Mouse (Mus musculus) kidney, postnatal 4 days (tissue): ENCODE results near the gene Car5a.

Experiments
- DNase-seq, 2 experiments: peaks; one replicate each; pipeline ENCODE4 v3.0.0; 2021; ENCODE audit warnings: mixed read lengths in 2 of 2

Car5a gene

GRCm38 (mm10) chr8:121944831-121945230 lies at the start of gene Car5a:
Car5a (minus strand) TSS chr8:121944904.
- no peak for DNase-seq

GRCm38 (mm10) chr8:121992911-121993310 lies 48.2 kb upstream of the Car5a start:
- DNase-seq, result no peak

- no peak for DNase-seq
Measured at GRCm38 (mm10) chr8:121991611-121992010, 46.9 kb upstream of the Car5a start.

GRCm38 (mm10) chr8:121990506-121991255 lies 46.0 kb upstream of the Car5a start:
- DNase-seq, result no peak

- no peak for DNase-seq
Measured at GRCm38 (mm10) chr8:121987892-121988291, 43.2 kb upstream of the Car5a start.

- no peak for DNase-seq
Measured at GRCm38 (mm10) chr8:121985673-121986072, 41.0 kb upstream of the Car5a start.

GRCm38 (mm10) chr8:121981520-121981895 lies 36.8 kb upstream of the Car5a start:
- DNase-seq, result peak; percentile 54 to 69

- no peak for DNase-seq
Measured at GRCm38 (mm10) chr8:121980792-121981519, 36.3 kb upstream of the Car5a start.

- no peak for DNase-seq
Measured at GRCm38 (mm10) chr8:121978670-121979069, 34.0 kb upstream of the Car5a start.

- DNase-seq, result peak; percentile 42 to 61
Measured at GRCm38 (mm10) chr8:121977819-121978590, 33.3 kb upstream of the Car5a start.

GRCm38 (mm10) chr8:121973906-121974305 lies 29.2 kb upstream of the Car5a start:
- no peak for DNase-seq

GRCm38 (mm10) chr8:121971488-121972058 lies 26.9 kb upstream of the Car5a start:
- DNase-seq, result no peak

- no peak for DNase-seq
Measured at GRCm38 (mm10) chr8:121970225-121970624, 25.5 kb upstream of the Car5a start.

- no peak for DNase-seq
Measured at GRCm38 (mm10) chr8:121968542-121968941, 23.8 kb upstream of the Car5a start.

- DNase-seq, result peak in 1 of 2 experiments; percentile 25
Measured at GRCm38 (mm10) chr8:121967977-121968376, 23.3 kb upstream of the Car5a start.

GRCm38 (mm10) chr8:121966714-121967448 lies 22.2 kb upstream of the Car5a start:
- no peak for DNase-seq

- DNase-seq, result no peak
Measured at GRCm38 (mm10) chr8:121966110-121966509, 21.4 kb upstream of the Car5a start.

GRCm38 (mm10) chr8:121964716-121965512 lies 20.2 kb upstream of the Car5a start:
- DNase-seq, result no peak

- DNase-seq, result no peak
Measured at GRCm38 (mm10) chr8:121962892-121963291, 18.2 kb upstream of the Car5a start.

GRCm38 (mm10) chr8:121958395-121958794 lies 13.7 kb upstream of the Car5a start:
- no peak for DNase-seq

- DNase-seq, result no peak
Measured at GRCm38 (mm10) chr8:121955825-121956500, 11.3 kb upstream of the Car5a start.
